Mouse (Mus musculus) CH12.LX (cell line): ENCODE results near the gene Kctd15. TPM values are rescaled to one million over a fixed set of nuclear protein-coding genes. Genes with fewer than 3 reads are reported as not detected.

Experiments used
- DNase-seq: peaks from one replicate; pipeline ENCODE4 v3.0.0-alpha.2; 2013; ENCODE audit errors: extremely low read depth
- H3K27ac ChIP-seq: 2 replicates; pipeline ENCODE4 v1.5.1; 2012; ENCODE audit warnings: low read depth, mild to moderate bottlenecking, control low read depth, moderate library complexity; ENCODE audit not compliant: insufficient read depth
- H3K27me3 ChIP-seq: replicated peaks from 2 replicates; pipeline ENCODE3; 2012; ENCODE audit warnings: inconsistent platforms
- H3K36me3 ChIP-seq, 2 experiments: replicated peaks in 1 of 2; 2 replicates each; pipeline versions ENCODE3 to v1.6.1; 2012; ENCODE audit warnings: inconsistent platforms in 1 of 2, low read length in 1 of 2, mild to moderate bottlenecking in 1 of 2, mixed read lengths in 1 of 2, moderate library complexity in 1 of 2; ENCODE audit not compliant: control insufficient read depth in 1 of 2, insufficient read depth in 1 of 2
- H3K4me1 ChIP-seq, 2 experiments: 2 replicates each; pipeline ENCODE4 v1.6.1; 2012; ENCODE audit warnings: inconsistent platforms in 1 of 2, moderate library complexity in 1 of 2; ENCODE audit not compliant: insufficient read depth in 2 of 2, control insufficient read depth in 1 of 2
- H3K4me2 ChIP-seq: 2 replicates; pipeline ENCODE4 v1.6.1; 2012; ENCODE audit warnings: low read depth, mild to moderate bottlenecking, control low read depth; ENCODE audit not compliant: poor library complexity, insufficient read depth, severe bottlenecking
- H3K4me3 ChIP-seq, 3 experiments: fragments of 150-350 bp in 1 of 3; sonication (generic) in 1 of 3; replicated peaks in 1 of 3; 2 replicates each; pipeline versions ENCODE3 to v1.5.1; 2011 to 2012; ENCODE audit warnings: low read depth in 2 of 3, low read length in 2 of 3, mild to moderate bottlenecking in 2 of 3, moderate library complexity in 2 of 3, control low read depth in 1 of 3, improper control_type of control experiment in 1 of 3, inconsistent platforms in 1 of 3, mixed read lengths in 1 of 3; ENCODE audit not compliant: poor library complexity in 1 of 3
- H3K79me2 ChIP-seq: replicated peaks from 2 replicates; pipeline ENCODE4 v1.6.1; 2012; ENCODE audit warnings: mild to moderate bottlenecking, moderate library complexity; ENCODE audit not compliant: control insufficient read depth, poor library complexity, insufficient read depth, severe bottlenecking; ENCODE audit errors: extremely low read depth
- H3K9ac ChIP-seq: 2 replicates; pipeline ENCODE4 v1.6.1; 2012; ENCODE audit warnings: low read depth, mild to moderate bottlenecking, control low read depth, moderate library complexity; ENCODE audit not compliant: insufficient read depth
- H3K9me3 ChIP-seq: replicated peaks from 2 replicates; pipeline ENCODE3; 2012; ENCODE audit warnings: low read length, inconsistent platforms, mixed read lengths
- BHLHE40 ChIP-seq: IDR thresholded peaks from 2 replicates; pipeline ENCODE4 v1.6.1; 2011; ENCODE audit warnings: mild to moderate bottlenecking, low read depth, low read length, improper control_type of control experiment
- CHD1 ChIP-seq: IDR thresholded peaks from 2 replicates; pipeline ENCODE4 v1.6.1; 2012; ENCODE audit warnings: low read depth, low read length, improper control_type of control experiment, inconsistent platforms
- CHD2 ChIP-seq: IDR thresholded peaks from 2 replicates; pipeline ENCODE4 v1.6.1; 2011; ENCODE audit warnings: low read length, improper control_type of control experiment
- ELF1 ChIP-seq: IDR thresholded peaks from 2 replicates; pipeline ENCODE4 v1.6.1; 2014; ENCODE audit warnings: low read depth, mild to moderate bottlenecking, inconsistent platforms, low read length, improper control_type of control experiment
- ETS1 ChIP-seq: conservative IDR thresholded peaks from 2 replicates; pipeline ENCODE4 v1.6.1; 2012; ENCODE audit warnings: low read depth, mild to moderate bottlenecking, inconsistent platforms, low read length, improper control_type of control experiment, moderate library complexity
- HCFC1 ChIP-seq: IDR thresholded peaks from 2 replicates; pipeline ENCODE4 v1.6.1; 2012; ENCODE audit warnings: low read depth, mild to moderate bottlenecking, inconsistent platforms, low read length, improper control_type of control experiment
- IRF4 ChIP-seq: IDR thresholded peaks from 2 replicates; pipeline ENCODE4 v1.6.1; 2014; ENCODE audit warnings: low read depth, mild to moderate bottlenecking, inconsistent platforms, low read length, improper control_type of control experiment
- JUN ChIP-seq: IDR thresholded peaks from 2 replicates; pipeline ENCODE4 v1.6.1; 2011; ENCODE audit warnings: low read depth, mild to moderate bottlenecking, low read length, improper control_type of control experiment, moderate library complexity; ENCODE audit not compliant: insufficient read depth
- JUND ChIP-seq: conservative IDR thresholded peaks from 2 replicates; pipeline ENCODE4 v1.6.1; 2011; ENCODE audit warnings: low read depth, low read length, improper control_type of control experiment
- KAT2A ChIP-seq: IDR thresholded peaks from 2 replicates; pipeline ENCODE4 v1.6.1; 2012; ENCODE audit warnings: low read length, improper control_type of control experiment, inconsistent platforms; ENCODE audit not compliant: insufficient replicate concordance
- MEF2A ChIP-seq: IDR thresholded peaks from 2 replicates; pipeline ENCODE4 v1.6.1; 2014; ENCODE audit warnings: low read depth, mild to moderate bottlenecking, inconsistent platforms, low read length, improper control_type of control experiment, borderline replicate concordance
- MYC ChIP-seq: IDR thresholded peaks from 2 replicates; pipeline ENCODE4 v1.6.1; 2011; ENCODE audit warnings: low read depth, mild to moderate bottlenecking, improper control_type of control experiment, low read length
- NELFE ChIP-seq: IDR thresholded peaks from 2 replicates; pipeline ENCODE4 v1.6.1; 2011; ENCODE audit warnings: low read depth, low read length, improper control_type of control experiment
- NRF1 ChIP-seq: IDR thresholded peaks from 2 replicates; pipeline ENCODE4 v1.6.1; 2014; ENCODE audit warnings: low read depth, mild to moderate bottlenecking, inconsistent platforms, low read length, improper control_type of control experiment, moderate library complexity
- PAX5 ChIP-seq: IDR thresholded peaks from 2 replicates; pipeline ENCODE4 v1.6.1; 2012; ENCODE audit warnings: low read length, inconsistent platforms, mixed read lengths
- POLR2AphosphoS2 ChIP-seq: IDR thresholded peaks from 2 replicates; pipeline ENCODE4 v1.6.1; 2011; ENCODE audit warnings: low read depth, low read length, improper control_type of control experiment
- RAD21 ChIP-seq: IDR thresholded peaks from 2 replicates; pipeline ENCODE4 v1.6.1; 2011; ENCODE audit warnings: low read depth, mild to moderate bottlenecking, low read length, improper control_type of control experiment, moderate library complexity
- RCOR1 ChIP-seq: conservative IDR thresholded peaks from 2 replicates; pipeline ENCODE4 v1.6.1; 2012; ENCODE audit warnings: low read depth, mild to moderate bottlenecking, inconsistent platforms, low read length, improper control_type of control experiment
- SMC3 ChIP-seq: IDR thresholded peaks from 2 replicates; pipeline ENCODE4 v1.6.1; 2011; ENCODE audit warnings: low read depth, low read length, improper control_type of control experiment
- TBP ChIP-seq: conservative IDR thresholded peaks from 2 replicates; pipeline ENCODE4 v1.6.1; 2011; ENCODE audit warnings: low read depth, low read length, improper control_type of control experiment
- USF1 ChIP-seq: IDR thresholded peaks from 2 replicates; pipeline ENCODE4 v1.6.1; 2014; ENCODE audit warnings: low read depth, mild to moderate bottlenecking, inconsistent platforms, low read length, improper control_type of control experiment
- ZKSCAN1 ChIP-seq: IDR thresholded peaks from 2 replicates; pipeline ENCODE4 v1.6.1; 2012; ENCODE audit warnings: low read depth, inconsistent platforms, low read length, improper control_type of control experiment, borderline replicate concordance
- ZMIZ1 ChIP-seq: IDR thresholded peaks from 2 replicates; pipeline ENCODE4 v1.6.1; 2012; ENCODE audit warnings: low read depth, mild to moderate bottlenecking, inconsistent platforms, low read length, improper control_type of control experiment
- ZNF384 ChIP-seq: IDR thresholded peaks from 2 replicates; pipeline ENCODE4 v1.6.1; 2012; ENCODE audit warnings: low read depth, low read length, improper control_type of control experiment, inconsistent platforms
- dilution Hi-C: fragments of 300-500 bp; cut with MboI; formaldehyde crosslinking; loops from 2 replicates; pipeline ENCODE4 v1.14.3; 2020; ENCODE audit warnings: low sequenced_read_pairs; ENCODE audit not compliant: extremely low pct_unique_long_range_greater_than_20kb, extremely low pct_ligation_motif_present
- in situ Hi-C: fragments of 300-500 bp; cut with MboI; formaldehyde crosslinking; loops from 3 replicates; pipeline ENCODE4 v1.14.3; 2019; ENCODE audit warnings: low sequenced_read_pairs, low pct_ligation_motif_present, low pct_unique_long_range_greater_than_20kb, mixed read lengths
- polyA plus RNA-seq: library from polyadenylated mRNA; unstranded; fragments of >175 nt; gene quantifications from 2 replicates; pipeline ENCODE4 v1.2.1, GENCODE M21; 2012; ENCODE audit warnings: low read depth; ENCODE audit not compliant: insufficient read length
- total RNA-seq, 2 experiments: library from RNA; depleted of rRNA; stranded (reverse); fragments of 300-350 nt in 1 of 2; fragments of >200 nt in 1 of 2; gene quantifications; 2 replicates each; pipeline ENCODE4 v1.2.3; 2012 to 2014

Kctd15 gene
- total and polyA plus RNA-seq, 3 experiments = 21.6 to 39.0 (median 24.0) TPM

- no peak for DNase-seq
- Histone ChIP-seq H3K4me3 (no peak overlapping the region), H3K27me3 (peaks cover 48% of the 10 kb centered on the region), H3K79me2 (no peaks in the 10 kb centered on the region), H3K4me2 (no peak overlapping the region), H3K27ac (no peak overlapping the region), H3K9me3 (no peaks in the 10 kb centered on the region), H3K9ac (no peak overlapping the region), H3K4me1 (peaks cover 0 to 4% of the 10 kb centered on the region in 2 experiments; a peak in 2 of 4 replicates), H3K36me3 (no peaks in the 10 kb centered on the region)
- in situ Hi-C loops = loop anchor here (10.0 kb wide), 1 partner anchor 330 kb away; no protein-coding TSS in a partner anchor
- dilution Hi-C loops = no loop called here
- TF ChIP-seq JUND (no peak), ETS1 (no peak), IRF4 (no peak), CHD2 (no peak), ZMIZ1 (no peak), ZKSCAN1 (no peak), HCFC1 (no peak), JUN (no peak), MEF2A (no peak), ELF1 (no peak), RAD21 (no peak), POLR2AphosphoS2 (no peak), RCOR1 (no peak), USF1 (no peak), MYC (no peak), BHLHE40 (no peak), NELFE (no peak), SMC3 (no peak)
Observed at GRCm38 (mm10) chr7:34685176-34685575, 28.6 kb upstream of the Kctd15 start.

GRCm38 (mm10) chr7:34680771-34681421, 24.4 kb upstream of the Kctd15 start:
- no peak for TF ChIP-seq CHD1
- no peak for TF ChIP-seq BHLHE40
- no peak for TF ChIP-seq SMC3
- no peak for TF ChIP-seq PAX5
- TF ChIP-seq ZKSCAN1 = no peak
- TF ChIP-seq ELF1 = no peak
- no peak for TF ChIP-seq RCOR1
- TF ChIP-seq TBP = no peak
- no peak for TF ChIP-seq ZNF384
- TF ChIP-seq NRF1 = no peak
- no peak for TF ChIP-seq HCFC1
- TF ChIP-seq MEF2A = no peak
- no peak for TF ChIP-seq ETS1
- TF ChIP-seq JUND = no peak
- TF ChIP-seq CHD2 = no peak
- TF ChIP-seq KAT2A = no peak
- no peak for TF ChIP-seq USF1
- no peak for TF ChIP-seq POLR2AphosphoS2
- Histone ChIP-seq H3K9me3 (no peaks in the 10 kb centered on the region), H3K4me2 (no peak overlapping the region), H3K36me3 (no peaks in the 10 kb centered on the region), H3K79me2 (no peaks in the 10 kb centered on the region), H3K27me3 (peaks cover 38% of the 10 kb centered on the region), H3K4me3 (no peak overlapping the region), H3K4me1 (no peaks in the 10 kb centered on the region; a peak in 1 of 4 replicates), H3K27ac (no peak overlapping the region), H3K9ac (no peak overlapping the region)
- in situ Hi-C loops (loop anchor here (10.0 kb wide), 1 partner anchor 334 kb away; no protein-coding TSS in a partner anchor), dilution Hi-C loops (no loop called here)
- no peak for DNase-seq
